Mouse (Mus musculus) liver, embryonic 14.5 days (tissue): ENCODE measurements at regions not wholly inside any gene's neighbourhood (a gene's known extent, or its start where the extent isn't known, plus 50 kb on each side); places are given as distances from the start of the nearest gene placed in this dataset.

Source experiments
- ATAC-seq: fragments of 200-750 bp; cut with Nextera tagmentation; 2 replicates; pipeline ENCODE4 v1.8.0; 2017; ENCODE audit warnings: moderate number of reproducible peaks, mild to moderate bottlenecking, moderate library complexity; ENCODE audit not compliant: insufficient read depth
- DNase-seq, 3 experiments: peaks; one replicate each; pipeline ENCODE4 v3.0.0-alpha.2; 2012 to 2013; ENCODE audit warnings: low read depth in 3 of 3, low spot score in 3 of 3
- H3K27ac ChIP-seq: fragments of 300-500 bp; sonication (generic); 2 replicates; pipeline ENCODE4 v1.5.1; 2014; ENCODE audit warnings: moderate library complexity, mild to moderate bottlenecking, control low read depth, inconsistent platforms
- H3K27me3 ChIP-seq: fragments of 300-500 bp; sonication (generic); 2 replicates; pipeline ENCODE4 v1.6.1; 2014; ENCODE audit warnings: mild to moderate bottlenecking, low read length, moderate library complexity; ENCODE audit not compliant: control insufficient read depth, insufficient read depth
- H3K36me3 ChIP-seq: fragments of 300-500 bp; sonication (generic); replicated peaks from 2 replicates; pipeline ENCODE4 v1.6.1; 2014; ENCODE audit warnings: low read depth; ENCODE audit not compliant: control insufficient read depth, insufficient read depth
- H3K4me1 ChIP-seq, 2 experiments: fragments of 200-500 bp in 1 of 2; fragments of 300-500 bp in 1 of 2; sonication (generic) in 1 of 2; replicated peaks; 2 replicates each; pipeline ENCODE4 v1.6.1; 2012 to 2014; ENCODE audit warnings: antibody characterized with exemption in 1 of 2, inconsistent platforms in 1 of 2, low read length in 1 of 2; ENCODE audit not compliant: control insufficient read depth in 2 of 2, insufficient read depth in 2 of 2
- H3K4me2 ChIP-seq: fragments of 300-500 bp; sonication (generic); 2 replicates; pipeline ENCODE4 v1.6.1; 2014; ENCODE audit warnings: low read depth, mild to moderate bottlenecking, control low read depth, moderate library complexity
- H3K4me3 ChIP-seq, 2 experiments: fragments of 200-500 bp in 1 of 2; fragments of 300-500 bp in 1 of 2; sonication (generic) in 1 of 2; 2 replicates each; pipeline ENCODE4 v1.5.1; 2012 to 2014; ENCODE audit warnings: low read depth in 2 of 2, low read length in 2 of 2, mild to moderate bottlenecking in 2 of 2, control low read depth in 1 of 2, inconsistent platforms in 1 of 2, moderate library complexity in 1 of 2; ENCODE audit not compliant: insufficient read depth in 1 of 2
- H3K9ac ChIP-seq: fragments of 300-500 bp; sonication (generic); replicated peaks from 2 replicates; pipeline ENCODE4 v1.6.1; 2014; ENCODE audit warnings: mild to moderate bottlenecking, control low read depth, moderate library complexity
- H3K9me3 ChIP-seq: fragments of 300-500 bp; sonication (generic); 2 replicates; pipeline ENCODE4 v1.6.1; 2016; ENCODE audit warnings: low read length, mixed read lengths; ENCODE audit not compliant: control insufficient read depth
- CTCF ChIP-seq: IDR thresholded peaks from 2 replicates; pipeline ENCODE4 v1.5.1; 2016; ENCODE audit warnings: antibody characterized with exemption, low read depth, control low read depth
- EP300 ChIP-seq: IDR thresholded peaks from 2 replicates; pipeline ENCODE4 v1.6.1; 2016; ENCODE audit warnings: antibody characterized with exemption, low read depth
- WGBS: fragments of 180-500 bp; shearing (Covaris S2); extraction: QIAGEN DNeasy Blood & Tissue Kit; methylation state at CpG from one replicate; pipeline ENCODE4 v1.1.7; 2014; ENCODE audit not compliant: insufficient replicate concordance; 5-methylcytosine and 5-hydroxymethylcytosine counted together

GRCm38 (mm10) chr7:37343021-37343593, 430.3 kb downstream of the Zfp536 start:
- no peaks in the 10 kb centered on the region for H3K9me3 ChIP-seq
- ATAC-seq, result no peak
- H3K4me3 ChIP-seq, result 0 out of 4 replicates have a peak overlapping the region, but pooled peaks of 1 of the 2 experiments have one; percentile 6
- H3K9ac ChIP-seq, result no peak overlapping the region
- H3K27ac ChIP-seq, result no peak overlapping the region
- TF ChIP-seq EP300 (no peak), CTCF (no peak)
- no peak for DNase-seq
- no peaks in the 10 kb centered on the region for H3K4me1 ChIP-seq
- 40% methylated on average over 23 of the region's 23 CpGs for WGBS
- H3K27me3 ChIP-seq, result no peaks in the 10 kb centered on the region
- peak overlapping the region; percentile 11; the same call in 1 of the 2 replicates for H3K4me2 ChIP-seq
- H3K36me3 ChIP-seq, result no peaks in the 10 kb centered on the region

- Histone ChIP-seq H3K4me2 (no peak overlapping the region), H3K4me3 (no peak overlapping the region), H3K9me3 (no peaks in the 10 kb centered on the region), H3K36me3 (no peaks in the 10 kb centered on the region), H3K27me3 (no peaks in the 10 kb centered on the region), H3K27ac (no peak overlapping the region), H3K9ac (no peak overlapping the region), H3K4me1 (no peaks in the 10 kb centered on the region)
- 44% methylated on average over 18 of the region's 18 CpGs for WGBS
- DNase-seq, result no peak
- TF ChIP-seq EP300 (no peak), CTCF (no peak)
- ATAC-seq, result no peak
These were observed 429.7 kb downstream of the Zfp536 start for GRCm38 (mm10) chr7:37343691-37344233.

- Histone ChIP-seq H3K9ac (no peak overlapping the region), H3K9me3 (no peaks in the 10 kb centered on the region), H3K36me3 (no peaks in the 10 kb centered on the region), H3K27ac (no peak overlapping the region), H3K4me1 (no peaks in the 10 kb centered on the region), H3K27me3 (no peaks in the 10 kb centered on the region), H3K4me3 (no peak overlapping the region), H3K4me2 (no peak overlapping the region)
- ATAC-seq (no peak), DNase-seq (peak; percentile 4 to 16 (median 13))
- 6% methylated on average over 10 of the region's 10 CpGs for WGBS
- TF ChIP-seq EP300, result no peak
- peak; percentile 79 for TF ChIP-seq CTCF
These were observed 427.4 kb downstream of the Zfp536 start for GRCm38 (mm10) chr7:37346041-37346440.

- H3K27ac ChIP-seq, result no peak overlapping the region
- WGBS, result 22% methylated on average over 18 of the region's 21 CpGs
- H3K9me3 ChIP-seq, result no peaks in the 10 kb centered on the region
- H3K4me3 ChIP-seq, result no peak overlapping the region
- no peak for ATAC-seq
- H3K9ac ChIP-seq, result no peak overlapping the region
- no peak for TF ChIP-seq EP300
- TF ChIP-seq CTCF, result peak; percentile 96
- H3K4me1 ChIP-seq, result no peaks in the 10 kb centered on the region
- H3K27me3 ChIP-seq, result no peaks in the 10 kb centered on the region; the same call in 1 of the 2 replicates
- H3K36me3 ChIP-seq, result no peaks in the 10 kb centered on the region
- no peak overlapping the region for H3K4me2 ChIP-seq
- DNase-seq, result peak; percentile 42 to 49 (median 45)
These were observed 415.6 kb downstream of the Zfp536 start for GRCm38 (mm10) chr7:37357647-37358395.

- no peak for DNase-seq
- Histone ChIP-seq H3K4me2 (no peak overlapping the region), H3K4me3 (no peak overlapping the region), H3K27me3 (no peaks in the 10 kb centered on the region; the same call in 1 of the 2 replicates), H3K27ac (no peak overlapping the region), H3K36me3 (no peaks in the 10 kb centered on the region), H3K9ac (no peak overlapping the region), H3K9me3 (no peaks in the 10 kb centered on the region), H3K4me1 (no peaks in the 10 kb centered on the region)
- no peak for ATAC-seq
- peak; percentile 29; the same call in 1 of the 2 replicates for TF ChIP-seq CTCF
- TF ChIP-seq EP300, result no peak
- 46% methylated on average over 4 of the region's 4 CpGs for WGBS
These were observed 414.9 kb downstream of the Zfp536 start for GRCm38 (mm10) chr7:37358492-37358891.
